25 mouse cellular contexts compared by ENCODE assay signal in the genomic region with DNA sequence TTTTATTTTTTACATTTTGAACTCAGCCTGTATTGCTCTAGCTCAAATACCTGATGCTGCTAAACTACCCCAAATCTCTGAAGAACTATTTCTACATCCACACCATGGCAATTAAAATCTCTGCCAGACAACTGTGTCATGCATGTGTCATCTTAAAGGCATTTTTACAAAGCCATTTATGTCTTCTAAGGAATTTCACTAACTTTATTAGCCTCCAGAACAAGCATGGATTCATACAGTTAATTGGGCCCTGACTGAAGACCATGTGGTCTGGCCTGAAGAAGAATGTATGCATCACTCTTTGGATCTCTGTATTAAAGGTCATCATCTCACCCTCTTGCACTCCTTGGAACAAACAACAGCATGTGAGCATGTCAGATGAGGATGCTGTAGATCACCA.
"Had no signal": no experiment of that assay in that cellular context is flagged by ENCODE, and none has a peak within 500 bp of the region (broad histone marks: within the 10 kb centered on the region; RNA-seq: fewer than 3 reads in every experiment).

No protein-coding gene starts in this region.

- DNase-seq: gastrocnemius, postnatal 14 days; gastrocnemius, postnatal 36 days; heart, adult 11 months; heart, adult 2 months; heart, postnatal 14 days; heart, postnatal 36 days; kidney, adult 11 months; kidney, adult 2 months; kidney, adult 9 months; kidney, postnatal 14 days; kidney, postnatal 36 days; layer of hippocampus, adult 9-11 months; layer of hippocampus, postnatal 36 days; left cerebral cortex, postnatal 4 days had no signal

- H3K36me3 ChIP-seq: heart, embryonic 13.5 days; heart, embryonic 15.5 days; hindbrain, embryonic 13.5 days; hindbrain, embryonic 15.5 days; kidney, embryonic 15.5 days; limb, embryonic 13.5 days; limb, embryonic 15.5 days; liver, embryonic 12.5 days had no signal

- H3K4me3 ChIP-seq: heart, adult 2 months; heart, embryonic 13.5 days; heart, embryonic 15.5 days; hindbrain, embryonic 13.5 days; hindbrain, embryonic 15.5 days; kidney, embryonic 15.5 days; limb, embryonic 13.5 days; limb, embryonic 15.5 days; liver, embryonic 12.5 days had no signal

- H3K27ac ChIP-seq: heart, adult 2 months; heart, embryonic 13.5 days; heart, embryonic 15.5 days; hindbrain, embryonic 13.5 days; hindbrain, embryonic 15.5 days; hindbrain, postnatal 0 days; kidney, embryonic 15.5 days; kidney, postnatal 0 days; limb, embryonic 13.5 days; limb, embryonic 15.5 days; liver, embryonic 12.5 days had no signal

- H3K4me1 ChIP-seq: hindbrain, embryonic 13.5 days; hindbrain, embryonic 15.5 days; kidney, embryonic 15.5 days; limb, embryonic 13.5 days; limb, embryonic 15.5 days; liver, embryonic 12.5 days had no signal

- H3K27me3 ChIP-seq: heart, embryonic 13.5 days; heart, embryonic 15.5 days; hindbrain, embryonic 13.5 days; hindbrain, embryonic 15.5 days; kidney, embryonic 15.5 days; limb, embryonic 13.5 days; limb, embryonic 15.5 days; liver, embryonic 12.5 days had no signal

- ATAC-seq: hindbrain, postnatal 0 days; intestine, embryonic 16.5 days; liver, embryonic 12.5 days had no signal
